Mouse (Mus musculus): ENCODE data around the gene Megf11. TPM values are rescaled to one million over a fixed set of nuclear protein-coding genes. Genes with fewer than 3 reads are reported as not detected.

Gene Megf11
- polyA plus RNA-seq, 1 experiment from 2014 or later = 5.6 TPM

Other genes with a start within 250 kb of the Megf11 start
- 24.8 and 41.7 TPM in 2 replicates for gene Zwilch, start 212.5 kb upstream of the Megf11 start, polyA plus RNA-seq (2016; fragmentation: Nextera tagmentation; extraction: Ambion mirVana)
- 959 and 1,179 TPM in 2 replicates for gene Rpl4, start 212.3 kb upstream of the Megf11 start, polyA plus RNA-seq (2016; fragmentation: Nextera tagmentation; extraction: Ambion mirVana)
- 38.3 and 39.8 TPM in 2 replicates for gene Snapc5, start 206.4 kb upstream of the Megf11 start, polyA plus RNA-seq (2016; fragmentation: Nextera tagmentation; extraction: Ambion mirVana)
- 3.5 and 4.1 TPM in 2 replicates for gene Uchl4, start 150.4 kb upstream of the Megf11 start, polyA plus RNA-seq (2016; fragmentation: Nextera tagmentation; extraction: Ambion mirVana)
- 75.3 and 104 TPM in 2 replicates for gene Map2k1, start 132.0 kb upstream of the Megf11 start, polyA plus RNA-seq (2016; fragmentation: Nextera tagmentation; extraction: Ambion mirVana)
- gene Tipin, start 104.0 kb upstream of the Megf11 start, polyA plus RNA-seq (2016; fragmentation: Nextera tagmentation; extraction: Ambion mirVana) = 246 and 275 TPM in 2 replicates
- gene Dis3l, start 44.3 kb upstream of the Megf11 start, polyA plus RNA-seq (2016; fragmentation: Nextera tagmentation; extraction: Ambion mirVana) = 20.6 and 22.0 TPM in 2 replicates